Mouse (Mus musculus) ES-E14 (cell line): ENCODE results near the gene Tspo2. TPM values are rescaled to one million over a fixed set of nuclear protein-coding genes. Genes with fewer than 3 reads are reported as not detected.

Source experiments
- DNase-seq: peaks from one replicate; pipeline ENCODE4 v3.0.0-alpha.2; 2013; ENCODE audit warnings: low read depth, low spot score
- H3K27ac ChIP-seq: 2 replicates; pipeline ENCODE4 v1.5.1; 2012; ENCODE audit warnings: low read depth, mild to moderate bottlenecking, low read length, moderate library complexity, mixed read lengths; ENCODE audit not compliant: poor library complexity, insufficient read depth, severe bottlenecking
- H3K36me3 ChIP-seq: 2 replicates; pipeline ENCODE4 v1.6.1; 2012; ENCODE audit warnings: mild to moderate bottlenecking, low read length, moderate library complexity, mixed read lengths; ENCODE audit not compliant: control insufficient read depth, poor library complexity, insufficient read depth, severe bottlenecking
- H3K4me1 ChIP-seq, 2 experiments: fragments of 150-350 bp in 1 of 2; sonication (generic) in 1 of 2; 2 replicates each; pipeline ENCODE4 v1.6.1; 2012; ENCODE audit warnings: low read length in 2 of 2, mild to moderate bottlenecking in 1 of 2, mixed read lengths in 1 of 2; ENCODE audit not compliant: control insufficient read depth in 2 of 2, insufficient read depth in 2 of 2, poor library complexity in 1 of 2
- H3K4me3 ChIP-seq, 2 experiments: fragments of 150-350 bp in 1 of 2; sonication (generic) in 1 of 2; 2 replicates each; pipeline ENCODE4 v1.5.1; 2012; ENCODE audit warnings: low read length in 2 of 2, low read depth in 1 of 2, mild to moderate bottlenecking in 1 of 2, mixed read lengths in 1 of 2; ENCODE audit not compliant: insufficient read depth in 1 of 2, poor library complexity in 1 of 2, severe bottlenecking in 1 of 2
- H3K9ac ChIP-seq: 2 replicates; pipeline ENCODE4 v1.6.1; 2012; ENCODE audit warnings: low read depth, mild to moderate bottlenecking, low read length, mixed read lengths; ENCODE audit not compliant: poor library complexity, insufficient read depth, severe bottlenecking
- H3K9me3 ChIP-seq: fragments of 150-350 bp; sonication (generic); 2 replicates; pipeline ENCODE4 v1.6.1; 2012; ENCODE audit warnings: low read depth, mild to moderate bottlenecking, low read length; ENCODE audit not compliant: control insufficient read depth, insufficient read depth
- CHD2 ChIP-seq: IDR thresholded peaks from 2 replicates; pipeline ENCODE4 v1.6.1; 2014; ENCODE audit warnings: mild to moderate bottlenecking, low read depth, low read length, inconsistent platforms
- HCFC1 ChIP-seq: IDR thresholded peaks from 2 replicates; pipeline ENCODE4 v1.6.1; 2012; ENCODE audit warnings: low read length, inconsistent platforms, borderline replicate concordance; ENCODE audit not compliant: insufficient read depth
- MAFK ChIP-seq: IDR thresholded peaks from 2 replicates; pipeline ENCODE4 v1.6.1; 2014; ENCODE audit warnings: mild to moderate bottlenecking, low read depth, low read length, inconsistent platforms; ENCODE audit not compliant: insufficient read depth
- ZC3H11A ChIP-seq: IDR thresholded peaks from 2 replicates; pipeline ENCODE4 v1.6.1; 2012; ENCODE audit warnings: low read depth, mild to moderate bottlenecking, inconsistent platforms, low read length, borderline replicate concordance
- ZNF384 ChIP-seq: IDR thresholded peaks from 2 replicates; pipeline ENCODE4 v1.6.1; 2012; ENCODE audit warnings: low read depth, low read length, inconsistent platforms
- in situ Hi-C, 2 experiments: fragments of 600-800 bp; cut with MboI; formaldehyde crosslinking; loops; one replicate each; pipeline ENCODE4 v1.15.1; 2025; ENCODE audit warnings: low sequenced_read_pairs in 2 of 2, inconsistent platforms in 1 of 2; ENCODE audit not compliant: unreplicated experiment in 2 of 2
- total RNA-seq: library from RNA; depleted of rRNA; stranded (reverse); fragments of 300-350 nt; gene quantifications from 2 replicates; pipeline ENCODE4 v1.2.3, GENCODE M21; 2012

Gene Tspo2
- total RNA-seq, 1 experiment, result not detected

DNA sequence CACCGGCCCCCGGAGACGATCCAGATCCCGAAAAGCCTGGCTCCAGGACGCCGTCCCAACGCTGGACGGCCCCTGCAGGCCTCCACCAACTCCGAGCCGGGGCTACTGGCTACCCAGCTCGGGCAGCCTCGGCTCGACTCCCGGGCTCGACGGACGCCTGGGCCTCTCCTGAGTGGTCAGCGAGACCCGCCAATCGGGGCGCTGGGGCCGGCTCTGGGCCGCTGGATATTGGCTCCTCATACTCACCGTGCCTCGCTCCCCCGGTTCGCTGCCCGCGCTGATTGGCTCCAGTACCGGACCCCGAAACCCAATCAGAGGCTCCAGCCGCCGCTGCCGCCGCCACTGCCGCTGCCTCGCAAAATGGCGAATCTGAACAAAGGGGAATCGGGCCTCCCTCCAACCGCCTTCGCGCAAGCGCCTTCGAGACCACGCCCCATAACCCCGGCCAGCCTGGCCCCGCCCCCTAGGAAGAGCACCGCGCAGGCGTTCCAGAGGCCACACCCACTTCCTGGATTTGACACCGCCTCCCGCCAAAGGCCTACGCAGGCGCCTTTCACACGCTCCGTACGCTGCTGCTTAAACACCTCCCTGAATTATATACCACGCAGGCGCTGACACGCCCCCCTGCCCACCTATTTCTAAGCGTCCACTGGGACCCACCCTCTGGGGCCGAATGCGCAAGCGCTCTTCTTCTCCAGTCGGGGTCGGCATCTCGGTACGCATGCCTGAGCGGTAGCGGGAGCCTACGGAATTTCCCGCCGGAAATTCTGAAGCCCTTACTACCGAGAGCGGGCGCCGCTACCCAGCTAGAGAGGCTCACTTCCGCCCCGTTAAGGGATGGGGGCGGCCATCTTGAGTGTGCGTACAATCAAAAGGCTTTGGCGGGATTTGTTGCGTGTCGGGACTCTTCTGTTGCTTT lies 41.7 kb downstream of the Tspo2 start, which contains the start of the genes Nfya and Oard1:
Gene Nfya, minus strand, starts transcription at position 527 of the 919 bp plus-strand sequence.
Gene Oard1, plus strand, starts transcription at position 635 of the 919 bp plus-strand sequence.
- peaks cover 15% of the 10 kb centered on the region for H3K36me3 ChIP-seq
- DNase-seq, result peak; percentile 99
- peak within 1 kb of the TSS; percentile 100 for H3K9ac ChIP-seq
- peak within 1 kb of the TSS; percentile 94 for H3K4me3 ChIP-seq
- H3K9me3 ChIP-seq, result no peaks in the 10 kb centered on the region
- in situ Hi-C loops, result no loop called here
- no peak for TF ChIP-seq ZC3H11A
- no peak for TF ChIP-seq MAFK
- peak; percentile 70; the same call in 1 of the 2 replicates for TF ChIP-seq HCFC1
- peaks cover 0 to 4% of the 10 kb centered on the region in 2 experiments; a peak in 3 of 4 replicates for H3K4me1 ChIP-seq
- peak within 1 kb of the TSS; percentile 98 for H3K27ac ChIP-seq

DNA sequence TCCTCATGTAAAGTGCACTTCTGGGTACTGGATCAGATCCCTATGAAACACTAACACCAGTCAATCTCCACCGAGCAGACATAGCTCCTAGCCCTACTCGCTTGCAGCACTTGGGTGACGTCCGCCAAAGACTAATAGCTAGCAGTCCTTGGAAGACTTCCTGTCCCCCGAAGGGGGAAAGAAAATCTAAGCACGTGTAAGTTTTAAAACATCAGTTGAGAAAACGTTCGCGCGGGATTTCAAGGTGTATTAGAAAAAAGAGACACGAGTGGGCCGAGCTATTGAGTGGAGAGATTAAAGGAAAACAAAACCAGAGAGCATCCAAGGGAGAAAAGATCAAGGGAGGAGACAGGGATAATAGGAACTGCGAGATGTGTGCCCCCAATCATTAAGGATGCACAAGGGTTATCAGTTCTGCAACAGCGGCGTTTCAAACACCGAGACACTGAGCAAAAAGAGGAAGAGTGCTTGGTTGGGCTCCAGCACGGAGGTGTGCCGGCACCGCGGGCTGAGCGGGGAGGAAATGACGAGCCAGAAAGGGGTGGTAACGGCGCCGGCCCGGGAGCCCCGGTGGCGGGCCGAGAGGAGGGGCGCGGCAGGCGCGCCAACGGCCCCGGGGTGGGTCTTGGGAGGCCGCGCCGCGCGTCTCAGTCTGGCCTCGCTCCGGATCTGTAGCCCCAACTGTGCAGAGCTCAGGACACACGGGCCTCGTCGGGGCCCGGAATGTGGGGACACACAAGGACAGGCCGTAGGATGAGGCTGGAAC lies 42.6 kb downstream of the Tspo2 start:
- in situ Hi-C loops, result no loop called here
- H3K4me1 ChIP-seq, result peaks cover 0 to 4% of the 10 kb centered on the region in 2 experiments; a peak in 3 of 4 replicates

DNA sequence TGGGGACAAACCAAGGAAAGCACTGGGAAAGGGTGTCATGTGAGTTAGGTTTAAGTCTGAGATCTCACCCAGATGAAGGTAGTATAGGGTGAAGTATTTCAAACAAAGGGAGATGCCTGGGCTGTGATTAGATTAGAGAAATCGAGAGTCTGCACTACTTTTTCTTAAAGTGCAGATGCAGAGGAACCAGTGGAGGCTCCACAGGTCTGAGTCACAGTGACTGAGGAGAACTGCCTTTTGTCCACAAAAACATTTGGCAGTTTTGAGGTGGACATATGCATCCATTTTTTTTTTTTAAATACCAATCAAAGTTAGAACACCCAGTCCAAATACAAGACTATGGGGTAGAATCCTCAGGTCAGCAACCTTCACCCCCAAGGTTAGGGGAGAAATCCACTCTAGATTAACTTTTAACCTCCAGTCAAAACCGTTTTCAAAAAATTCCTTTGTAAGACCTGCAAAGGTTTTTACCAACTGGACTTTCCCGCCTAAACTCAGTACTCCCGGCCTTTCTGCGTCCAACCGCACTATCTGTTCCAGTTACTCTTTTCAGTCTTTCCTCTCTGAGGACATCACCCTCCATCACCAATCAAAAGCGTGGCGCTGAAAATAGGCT lies 43.3 kb downstream of the Tspo2 start:
- Histone ChIP-seq H3K36me3 (peaks cover 10% of the 10 kb centered on the region), H3K9me3 (no peaks in the 10 kb centered on the region), H3K27ac (peak overlapping the region; percentile 97; the same call in 1 of the 2 replicates), H3K4me3 (peak overlapping the region; percentile 84 to 90), H3K4me1 (peaks cover 0 to 4% of the 10 kb centered on the region in 2 experiments; a peak in 3 of 4 replicates), H3K9ac (peak overlapping the region; percentile 98)
- no peak for TF ChIP-seq MAFK
- TF ChIP-seq CHD2, result no peak
- no peak for TF ChIP-seq ZC3H11A
- TF ChIP-seq ZNF384, result no peak
- no peak for DNase-seq
- in situ Hi-C loops, result no loop called here

More for the DNA sequence above, 42.6 kb downstream of the Tspo2 start:
- peak overlapping the region; percentile 84 to 90 for H3K4me3 ChIP-seq
- TF ChIP-seq HCFC1 (no peak), ZNF384 (no peak), ZC3H11A (no peak), CHD2 (no peak), MAFK (no peak)
- DNase-seq, result no peak
- peak overlapping the region; percentile 97 for H3K27ac ChIP-seq
- H3K36me3 ChIP-seq, result peaks cover 10% of the 10 kb centered on the region
- peak overlapping the region; percentile 98 for H3K9ac ChIP-seq
- no peaks in the 10 kb centered on the region for H3K9me3 ChIP-seq

DNA sequence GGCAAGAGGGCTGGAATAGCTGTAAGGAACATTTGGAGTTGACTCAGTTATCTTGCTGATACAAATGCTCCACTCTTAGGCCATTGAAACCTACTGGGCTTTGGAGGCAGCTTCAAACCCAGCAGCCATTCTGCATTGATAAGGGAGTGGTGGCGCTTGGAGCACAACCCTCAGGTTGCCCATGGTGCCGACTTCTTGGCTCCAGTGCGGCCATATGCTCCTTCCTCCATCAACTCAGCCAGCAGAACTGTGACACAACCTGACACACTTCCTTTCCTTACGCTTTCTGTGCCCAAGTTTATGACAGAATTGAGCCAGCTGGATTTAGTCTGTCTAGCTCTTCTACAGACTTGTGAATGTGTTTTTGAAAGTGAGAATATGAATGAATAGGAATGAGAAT lies 44.2 kb downstream of the Tspo2 start:
- no peak overlapping the region for H3K9ac ChIP-seq
- H3K36me3 ChIP-seq, result peaks cover 7% of the 10 kb centered on the region
- no peak overlapping the region for H3K27ac ChIP-seq
- no peak for TF ChIP-seq ZC3H11A
- TF ChIP-seq CHD2, result no peak
- TF ChIP-seq ZNF384, result no peak
- TF ChIP-seq MAFK, result no peak
- no peak for TF ChIP-seq HCFC1
- in situ Hi-C loops, result no loop called here
- H3K4me3 ChIP-seq, result no peak overlapping the region
- DNase-seq, result no peak
- peaks cover 0 to 4% of the 10 kb centered on the region in 2 experiments; a peak in 3 of 4 replicates for H3K4me1 ChIP-seq
- no peaks in the 10 kb centered on the region for H3K9me3 ChIP-seq
